Mouse (Mus musculus): ENCODE data around the gene Tdp2.

Gene Tdp2

GRCm38 (mm10) chr13:24831353-24832130 is at the start of gene Tdp2, which contains the start of gene Acot13:
Tdp2 (plus strand) TSS chr13:24831679.
Acot13 (minus strand) TSS chr13:24831540.
- DNase-seq (ENCODE audit: low spot score in 2 of 2) = peak; percentile 89 to 92

GRCm38 (mm10) chr13:24781916-24782315 is 49.6 kb upstream of the Tdp2 start:
- DNase-seq (ENCODE audit: low spot score in 2 of 2) = no peak

- peak in 1 of 2 experiments; percentile 34 for DNase-seq (ENCODE audit: low spot score in 2 of 2)
Measured at GRCm38 (mm10) chr13:24786014-24786490, 45.4 kb upstream of the Tdp2 start.

GRCm38 (mm10) chr13:24787477-24787876 is 44.0 kb upstream of the Tdp2 start:
- no peak for DNase-seq (ENCODE audit: low spot score in 2 of 2)

GRCm38 (mm10) chr13:24791349-24791748 is 40.1 kb upstream of the Tdp2 start:
- peak in 1 of 2 experiments; percentile 16 for DNase-seq (ENCODE audit: low spot score in 2 of 2)

- DNase-seq (ENCODE audit: low spot score in 2 of 2) = peak in 1 of 2 experiments; percentile 42
Measured at GRCm38 (mm10) chr13:24792411-24793045, 39.0 kb upstream of the Tdp2 start.

GRCm38 (mm10) chr13:24798686-24799085 is 32.8 kb upstream of the Tdp2 start:
- no peak for DNase-seq (ENCODE audit: low spot score in 2 of 2)

- no peak for DNase-seq (ENCODE audit: low spot score in 2 of 2)
Measured at GRCm38 (mm10) chr13:24799378-24799777, 32.1 kb upstream of the Tdp2 start.

- no peak for DNase-seq (ENCODE audit: low spot score in 2 of 2)
Measured at GRCm38 (mm10) chr13:24799925-24800673, 31.4 kb upstream of the Tdp2 start.

GRCm38 (mm10) chr13:24800674-24801307 is 30.7 kb upstream of the Tdp2 start:
- DNase-seq (ENCODE audit: low spot score in 2 of 2) = peak; percentile 92 to 97

- DNase-seq (ENCODE audit: low spot score in 2 of 2) = peak in 1 of 2 experiments; percentile 39
Measured at GRCm38 (mm10) chr13:24801308-24801921, 30.1 kb upstream of the Tdp2 start, which contains the start of gene BC005537. BC005537 (plus strand) TSS chr13:24801657.

GRCm38 (mm10) chr13:24802131-24802691 is 29.3 kb upstream of the Tdp2 start:
- peak in 1 of 2 experiments; percentile 18 for DNase-seq (ENCODE audit: low spot score in 2 of 2)

GRCm38 (mm10) chr13:24803196-24803595 is 28.3 kb upstream of the Tdp2 start:
- no peak for DNase-seq (ENCODE audit: low spot score in 2 of 2)

GRCm38 (mm10) chr13:24806079-24806478 is 25.4 kb upstream of the Tdp2 start:
- DNase-seq (ENCODE audit: low spot score in 2 of 2) = no peak

- DNase-seq (ENCODE audit: low spot score in 2 of 2) = no peak
Measured at GRCm38 (mm10) chr13:24812521-24812920, 19.0 kb upstream of the Tdp2 start.

GRCm38 (mm10) chr13:24814616-24815015 is 16.9 kb upstream of the Tdp2 start:
- no peak for DNase-seq (ENCODE audit: low spot score in 2 of 2)

GRCm38 (mm10) chr13:24816125-24817092 is 15.1 kb upstream of the Tdp2 start:
- DNase-seq (ENCODE audit: low spot score in 2 of 2) = no peak

GRCm38 (mm10) chr13:24819931-24820330 is 11.5 kb upstream of the Tdp2 start:
- no peak for DNase-seq (ENCODE audit: low spot score in 2 of 2)

- no peak for DNase-seq (ENCODE audit: low spot score in 2 of 2)
Measured at GRCm38 (mm10) chr13:24822663-24823343, 8.7 kb upstream of the Tdp2 start.
